Mouse (Mus musculus) stomach, postnatal 0 days (tissue): ENCODE measurements at regions not wholly inside any gene's neighbourhood (a gene's known extent, or its start where the extent isn't known, plus 50 kb on each side); places are given as distances from the start of the nearest gene placed in this dataset.

Source experiments
- CTCF ChIP-seq: IDR thresholded peaks from 2 replicates; pipeline ENCODE4 v1.5.1; 2016; ENCODE audit warnings: antibody characterized with exemption, low read depth, mild to moderate bottlenecking, moderate library complexity
- EP300 ChIP-seq: optimal IDR thresholded peaks from 2 replicates; pipeline ENCODE3; 2016; ENCODE audit warnings: antibody characterized with exemption

DNA sequence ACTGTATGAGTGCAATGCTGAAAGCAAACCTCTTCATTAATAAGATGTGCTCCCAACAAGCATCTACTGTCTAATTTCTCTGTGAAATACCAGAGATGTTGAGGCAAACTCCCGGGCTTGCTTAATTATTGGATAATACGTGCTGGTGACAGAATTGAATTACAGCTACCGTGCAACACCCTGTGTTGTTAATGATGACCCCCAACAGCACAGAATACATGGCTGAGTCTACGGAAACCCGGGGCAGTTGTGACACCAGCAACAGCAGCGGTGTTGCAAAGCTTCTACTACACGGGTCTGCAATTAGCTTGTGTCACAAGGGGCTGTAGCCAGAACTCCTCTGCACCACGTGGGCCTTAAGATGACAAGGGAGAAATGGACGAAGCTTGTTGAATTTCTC lies 224.2 kb downstream of the Skap2 start:
- no peak for TF ChIP-seq CTCF
- TF ChIP-seq EP300 = no peak
